Mouse (Mus musculus) embryonic facial prominence, embryonic 14.5 days (tissue): Measurements from ENCODE around the gene Lpgat1. TPM values are rescaled to one million over a fixed set of nuclear protein-coding genes. Genes with fewer than 3 reads are reported as not detected.

Source experiments
- ATAC-seq: fragments of 200-750 bp; cut with Nextera tagmentation; 2 replicates; pipeline ENCODE4 v1.8.0; 2017; ENCODE audit warnings: low read depth, moderate number of reproducible peaks, moderate TSS enrichment
- DNase-seq: peaks from one replicate; pipeline ENCODE4 v3.0.0-alpha.2; 2015; ENCODE audit warnings: low spot score
- H3K27ac ChIP-seq: fragments of 300-500 bp; sonication (generic); replicated peaks from 2 replicates; pipeline ENCODE4 v1.5.1; 2014; ENCODE audit warnings: low read depth, mild to moderate bottlenecking, low read length, moderate library complexity
- H3K27me3 ChIP-seq: fragments of 300-500 bp; sonication (generic); replicated peaks from 2 replicates; pipeline ENCODE4 v1.6.1; 2014; ENCODE audit warnings: low read length; ENCODE audit not compliant: control insufficient read depth, insufficient read depth
- H3K36me3 ChIP-seq: fragments of 300-500 bp; sonication (generic); 2 replicates; pipeline ENCODE4 v1.6.1; 2014; ENCODE audit warnings: low read length, mixed read lengths; ENCODE audit not compliant: control insufficient read depth, insufficient read depth
- H3K4me1 ChIP-seq: fragments of 300-500 bp; sonication (generic); 2 replicates; pipeline ENCODE4 v1.6.1; 2014; ENCODE audit warnings: antibody characterized with exemption, low read length; ENCODE audit not compliant: control insufficient read depth, insufficient read depth
- H3K4me2 ChIP-seq: fragments of 300-500 bp; sonication (generic); 2 replicates; pipeline ENCODE4 v1.6.1; 2014; ENCODE audit warnings: low read depth, mild to moderate bottlenecking, low read length, moderate library complexity, mixed read lengths
- H3K4me3 ChIP-seq: fragments of 300-500 bp; sonication (generic); 2 replicates; pipeline ENCODE4 v1.5.1; 2014; ENCODE audit warnings: low read depth, mild to moderate bottlenecking, low read length
- H3K9ac ChIP-seq: fragments of 300-500 bp; sonication (generic); 2 replicates; pipeline ENCODE4 v1.6.1; 2014; ENCODE audit warnings: low read depth, mild to moderate bottlenecking, low read length, moderate library complexity, mixed read lengths
- H3K9me3 ChIP-seq: fragments of 300-500 bp; sonication (generic); 2 replicates; pipeline ENCODE4 v1.6.1; 2016; ENCODE audit warnings: low read length; ENCODE audit not compliant: control insufficient read depth
- WGBS: fragments of 180-500 bp; shearing (Covaris S2); extraction: QIAGEN DNeasy Blood & Tissue Kit; methylation state at CpG from one replicate; pipeline ENCODE4 v1.1.7; 2014; 5-methylcytosine and 5-hydroxymethylcytosine counted together
- polyA plus RNA-seq: library from polyadenylated mRNA; unstranded; fragments of >200 nt; fragmentation: Nextera tagmentation; extraction: Ambion mirVana; gene quantifications from 2 replicates; pipeline ENCODE4 v1.2.1, GENCODE M21; 2014

Lpgat1 gene
- polyA plus RNA-seq, 1 experiment from 2014 or later = 35.8 TPM

DNA sequence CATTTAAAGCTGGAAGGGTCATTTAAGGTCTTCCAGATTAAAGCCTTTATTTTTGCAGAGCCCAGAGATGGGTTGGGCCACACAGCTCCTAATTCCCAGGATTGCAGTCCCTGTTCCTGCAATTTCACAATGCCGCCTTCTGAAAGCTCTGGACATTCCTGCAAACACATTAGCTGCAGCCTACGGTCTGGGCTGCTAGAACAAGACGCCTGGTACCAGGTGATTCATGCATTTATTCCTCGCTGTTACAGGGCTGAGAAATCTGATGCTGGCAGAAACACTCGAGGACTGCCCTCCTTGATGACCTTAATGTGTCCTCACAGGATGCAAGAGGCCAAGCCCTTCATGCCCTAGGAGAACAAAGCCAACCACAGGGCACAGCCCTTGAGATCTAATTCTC, 97.3 kb downstream of the Lpgat1 start:
- H3K4me1 ChIP-seq = no peaks in the 10 kb centered on the region
- H3K4me3 ChIP-seq = no peak overlapping the region
- no peaks in the 10 kb centered on the region for H3K36me3 ChIP-seq
- no peak overlapping the region for H3K27ac ChIP-seq
- no peak overlapping the region for H3K9ac ChIP-seq
- ATAC-seq = no peak
- H3K4me2 ChIP-seq = no peak overlapping the region
- no peaks in the 10 kb centered on the region for H3K27me3 ChIP-seq
- no peaks in the 10 kb centered on the region for H3K9me3 ChIP-seq
- WGBS = 28% methylated on average over 5 of the region's 5 CpGs
- DNase-seq = no peak

DNA sequence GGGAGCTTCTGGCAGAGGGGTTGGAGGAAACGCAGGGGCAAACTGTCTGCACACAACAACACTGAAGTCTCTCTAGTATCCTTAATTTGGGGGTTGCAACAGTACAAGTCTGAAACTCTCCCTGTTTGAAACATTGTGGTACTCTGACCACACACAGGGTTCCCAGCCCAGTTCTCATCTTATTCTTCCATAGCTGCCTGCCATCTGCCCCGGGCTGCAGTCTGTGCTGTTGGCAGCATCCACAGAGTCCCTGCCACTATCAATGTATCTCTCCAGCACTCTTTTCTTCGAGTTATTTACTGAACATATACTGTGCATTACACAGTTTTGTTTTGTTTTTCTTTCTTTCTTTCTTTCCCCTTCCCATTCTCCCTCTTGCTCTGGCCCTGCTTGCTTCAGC, 99.0 kb downstream of the Lpgat1 start:
- Histone ChIP-seq H3K27ac (no peak overlapping the region), H3K9ac (no peak overlapping the region), H3K4me2 (no peak overlapping the region), H3K4me1 (no peaks in the 10 kb centered on the region), H3K27me3 (no peaks in the 10 kb centered on the region), H3K36me3 (no peaks in the 10 kb centered on the region), H3K4me3 (no peak overlapping the region), H3K9me3 (no peaks in the 10 kb centered on the region)
- ATAC-seq = no peak
- DNase-seq = no peak
- 82% methylated on average over 3 of the region's 3 CpGs for WGBS

DNA sequence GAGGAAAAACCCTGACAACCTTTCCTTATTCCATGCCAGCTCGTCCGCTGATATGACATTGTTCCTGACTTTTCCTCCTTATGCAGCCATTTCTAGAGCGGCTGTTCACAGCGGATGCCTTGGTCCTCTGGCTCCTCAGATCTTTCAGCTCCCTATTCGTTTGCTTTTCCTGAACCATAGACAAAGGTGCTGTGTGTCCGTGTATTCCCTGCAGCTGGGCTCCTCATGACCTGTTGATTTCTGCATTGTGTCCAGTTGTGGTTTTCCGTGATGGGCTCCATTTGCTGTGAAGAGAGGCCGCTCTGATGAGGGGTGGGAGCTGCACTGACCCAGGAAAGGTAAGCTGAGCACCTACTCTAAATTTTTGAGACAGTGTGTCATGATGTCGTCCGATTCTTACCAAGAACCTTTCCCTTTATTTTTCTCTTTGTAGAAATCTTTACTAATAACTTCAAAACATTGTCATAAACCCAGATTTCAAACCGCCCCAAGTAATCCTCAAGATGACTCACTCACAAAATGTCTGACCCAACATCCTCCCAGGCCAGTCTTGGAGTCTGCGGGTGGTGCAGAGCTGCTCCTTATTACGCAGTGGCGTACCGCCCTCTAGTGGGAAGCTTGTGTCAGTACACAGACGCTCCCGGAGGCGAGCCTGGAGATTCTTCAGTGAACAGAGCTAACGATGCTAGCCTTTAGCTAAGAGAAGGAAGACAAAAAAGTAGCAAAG, 99.9 kb downstream of the Lpgat1 start:
- ATAC-seq (peak; percentile 66), DNase-seq (peak; percentile 93)
- no peak overlapping the region for H3K9ac ChIP-seq
- no peak overlapping the region for H3K4me2 ChIP-seq
- H3K4me1 ChIP-seq = 0 out of 2 replicates have a peak, but pooled peaks cover 3% of the 10 kb centered on the region
- H3K9me3 ChIP-seq = no peaks in the 10 kb centered on the region
- no peak overlapping the region for H3K27ac ChIP-seq
- 31% methylated on average over 19 of the region's 19 CpGs for WGBS
- H3K36me3 ChIP-seq = no peaks in the 10 kb centered on the region
- H3K27me3 ChIP-seq = no peaks in the 10 kb centered on the region
- no peak overlapping the region for H3K4me3 ChIP-seq

DNA sequence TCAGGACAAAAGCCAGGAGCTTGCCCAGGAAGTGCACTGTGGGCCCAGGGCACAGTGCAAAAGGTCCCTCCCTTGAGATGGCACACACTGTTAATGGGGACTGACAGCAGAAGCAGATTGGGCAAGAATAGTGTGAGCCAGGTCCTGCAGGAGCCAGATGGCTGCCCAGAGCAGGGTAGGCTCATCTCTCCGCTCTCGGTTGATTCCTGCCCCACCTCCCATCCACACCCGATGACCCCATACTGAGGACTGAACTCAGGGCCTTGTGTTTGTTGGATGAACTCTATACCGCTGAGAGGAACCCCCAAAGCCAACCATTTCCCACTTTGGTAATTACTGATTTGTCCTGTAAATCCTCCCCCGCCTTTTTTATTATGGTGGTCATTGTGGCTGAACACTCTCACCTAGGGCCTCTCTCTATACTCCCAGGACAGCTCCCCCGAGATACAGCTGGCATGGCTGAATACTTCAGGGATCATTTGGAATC, 100.6 kb downstream of the Lpgat1 start:
- H3K27me3 ChIP-seq = no peaks in the 10 kb centered on the region
- no peak overlapping the region for H3K4me2 ChIP-seq
- peaks cover 2% of the 10 kb centered on the region; the same call in 1 of the 2 replicates for H3K36me3 ChIP-seq
- no peak overlapping the region for H3K9ac ChIP-seq
- peak; percentile 4; the same call in 1 of the 2 replicates for ATAC-seq
- H3K27ac ChIP-seq = no peak overlapping the region
- 43% methylated on average over 6 of the region's 6 CpGs for WGBS
- no peaks in the 10 kb centered on the region for H3K9me3 ChIP-seq
- 0 out of 2 replicates have a peak, but pooled peaks cover 3% of the 10 kb centered on the region for H3K4me1 ChIP-seq
- no peak overlapping the region for H3K4me3 ChIP-seq
- no peak for DNase-seq

DNA sequence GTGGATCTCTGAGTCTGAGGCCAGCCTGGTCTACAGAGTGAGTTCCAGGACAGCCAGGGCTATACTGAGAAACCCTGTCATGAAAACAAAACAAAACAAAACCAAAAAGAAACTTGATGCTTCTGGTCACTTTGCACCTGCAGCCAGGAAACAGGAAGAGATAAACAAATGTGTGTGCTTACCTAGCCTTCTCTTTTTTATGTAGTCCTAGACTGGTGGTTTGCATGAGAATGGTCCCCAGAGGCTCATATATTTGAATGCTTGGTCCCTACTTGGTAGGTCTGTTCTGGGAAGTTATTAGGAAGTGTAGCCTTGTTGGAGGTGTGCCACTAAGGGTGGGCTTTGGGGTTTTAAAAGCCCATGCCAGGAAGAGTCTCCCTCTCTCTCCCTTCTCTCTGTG, 101.4 kb downstream of the Lpgat1 start:
- ATAC-seq (no peak), DNase-seq (no peak)
- 0 out of 2 replicates have a peak, but pooled peaks cover 3% of the 10 kb centered on the region for H3K4me1 ChIP-seq
- no peak overlapping the region for H3K27ac ChIP-seq
- no peak overlapping the region for H3K4me3 ChIP-seq
- H3K36me3 ChIP-seq = peaks cover 10% of the 10 kb centered on the region
- no peak overlapping the region for H3K4me2 ChIP-seq
- H3K9ac ChIP-seq = no peak overlapping the region
- no peaks in the 10 kb centered on the region for H3K9me3 ChIP-seq
- no peaks in the 10 kb centered on the region for H3K27me3 ChIP-seq

DNA sequence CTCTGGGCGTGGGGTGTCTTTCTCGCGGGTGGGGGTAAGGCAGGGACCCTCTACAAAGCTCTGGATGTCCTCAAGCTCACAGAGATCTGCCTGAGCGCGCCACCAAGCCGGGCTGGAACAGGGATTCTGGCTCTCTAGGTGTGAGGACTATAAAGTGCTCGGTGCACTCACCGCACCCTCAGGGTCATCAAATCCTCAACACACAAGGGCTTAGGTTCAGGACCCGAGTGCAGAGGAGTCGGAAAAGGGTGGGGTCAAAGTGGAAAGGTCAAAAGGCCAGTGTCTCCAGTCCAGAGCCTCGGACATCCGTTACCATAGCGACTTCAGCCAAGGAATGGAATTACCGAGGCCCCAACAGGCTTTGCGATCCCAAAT, 103.3 kb downstream of the Lpgat1 start:
- H3K4me1 ChIP-seq = 0 out of 2 replicates have a peak, but pooled peaks cover 3% of the 10 kb centered on the region
- ATAC-seq (peak; percentile 5), DNase-seq (no peak)
- peak overlapping the region; percentile 66 for H3K4me2 ChIP-seq
- H3K9ac ChIP-seq = peak overlapping the region; percentile 39
- H3K36me3 ChIP-seq = peaks cover 29% of the 10 kb centered on the region
- H3K27me3 ChIP-seq = no peaks in the 10 kb centered on the region
- H3K27ac ChIP-seq = no peak overlapping the region
- H3K9me3 ChIP-seq = no peaks in the 10 kb centered on the region
- peak overlapping the region; percentile 72 for H3K4me3 ChIP-seq
- 4% methylated on average over 15 of the region's 15 CpGs for WGBS

DNA sequence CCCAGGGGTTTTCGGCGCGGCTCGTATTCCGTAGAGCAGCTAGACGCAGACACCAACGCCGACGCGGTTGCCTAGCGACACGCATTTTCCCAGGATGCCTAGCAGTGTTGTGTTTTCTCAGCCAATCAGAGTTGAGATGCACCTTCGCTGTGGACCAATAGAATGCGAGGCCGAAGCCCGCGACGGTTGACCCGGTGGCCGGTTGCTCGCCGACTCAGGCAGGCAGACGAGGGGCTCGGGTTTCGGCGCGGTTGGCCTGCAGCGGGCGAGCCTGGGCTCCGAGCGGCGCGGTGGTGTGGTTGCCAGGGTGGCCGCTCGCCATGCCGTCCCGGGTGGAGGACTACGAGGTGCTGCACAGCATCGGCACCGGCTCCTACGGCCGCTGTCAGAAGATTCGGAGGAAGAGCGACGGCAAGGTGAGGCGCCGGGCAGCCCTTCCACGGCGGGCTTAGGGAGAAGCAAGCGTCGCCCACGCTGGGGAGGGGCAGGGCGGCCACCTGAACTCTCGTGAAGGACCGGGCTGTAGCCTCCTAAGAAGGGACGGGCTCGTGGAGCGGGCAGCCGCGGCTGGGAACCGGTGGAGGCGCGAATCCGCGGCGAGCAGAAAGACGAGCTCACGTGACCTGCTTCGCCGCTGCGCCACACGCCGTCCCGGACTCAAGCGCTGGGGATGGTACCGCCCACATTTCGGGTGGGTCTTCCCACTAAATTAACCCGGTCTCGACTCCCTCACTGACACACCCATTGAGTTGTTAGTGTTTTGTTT, 103.9 kb downstream of the Lpgat1 start, which contains the start of gene Nek2:
Gene Nek2, plus strand, starts transcription at position 119 of the 766 bp plus-strand sequence.
- ATAC-seq = peak; percentile 95
- peak; percentile 99 for DNase-seq
- Histone ChIP-seq H3K36me3 (peaks cover 34% of the 10 kb centered on the region), H3K4me2 (peak within 1 kb of the TSS; percentile 66), H3K9me3 (no peaks in the 10 kb centered on the region), H3K27ac (peak within 1 kb of the TSS; percentile 80), H3K4me1 (0 out of 2 replicates have a peak, but pooled peaks cover 3% of the 10 kb centered on the region), H3K4me3 (peak within 1 kb of the TSS; percentile 72), H3K27me3 (no peaks in the 10 kb centered on the region), H3K9ac (peak within 1 kb of the TSS; percentile 80)
- under 1% methylated on average over 70 of the region's 79 CpGs for WGBS

DNA sequence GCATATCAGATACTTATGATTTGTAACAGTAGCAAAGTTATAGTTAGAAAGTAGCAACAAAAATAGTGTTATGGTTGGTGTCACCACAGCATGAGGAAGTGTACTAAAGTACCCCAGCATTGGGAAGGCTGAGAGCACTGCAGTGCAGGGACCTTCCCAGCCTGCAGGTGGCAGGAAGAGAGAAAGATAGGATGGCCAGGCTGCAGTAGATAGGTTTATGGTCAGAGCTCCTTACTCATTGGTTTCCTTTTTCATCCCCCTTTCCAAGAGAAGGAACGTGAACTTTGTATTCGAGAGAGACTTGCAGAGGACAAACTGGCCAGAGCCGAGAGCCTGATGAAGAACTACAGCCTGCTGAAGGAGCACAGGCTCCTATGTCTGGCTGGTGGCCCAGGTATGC, 111.5 kb downstream of the Lpgat1 start:
- peaks cover 74% of the 10 kb centered on the region for H3K36me3 ChIP-seq
- no peaks in the 10 kb centered on the region for H3K9me3 ChIP-seq
- no peaks in the 10 kb centered on the region for H3K27me3 ChIP-seq
- WGBS = 91% methylated on average over 3 of the region's 3 CpGs
- H3K4me3 ChIP-seq = no peak overlapping the region
- ATAC-seq (no peak), DNase-seq (no peak)
- H3K27ac ChIP-seq = no peak overlapping the region
- H3K4me2 ChIP-seq = no peak overlapping the region
- no peaks in the 10 kb centered on the region for H3K4me1 ChIP-seq
- H3K9ac ChIP-seq = no peak overlapping the region
